Mouse (Mus musculus) hindbrain, embryonic 11.5 days (tissue): ENCODE measurements around the gene Tnrc6a. TPM values are rescaled to one million over a fixed set of nuclear protein-coding genes. Genes with fewer than 3 reads are reported as not detected.

Experiments
- ATAC-seq: fragments of 200-750 bp; cut with Nextera tagmentation; 2 replicates; pipeline ENCODE4 v1.8.0; 2017; ENCODE audit warnings: mild to moderate bottlenecking, moderate TSS enrichment, moderate library complexity; ENCODE audit not compliant: low FRiP score
- DNase-seq: peaks from one replicate; pipeline ENCODE4 v3.0.0-alpha.2; 2015; ENCODE audit warnings: low spot score
- H3K27ac ChIP-seq: fragments of 300-500 bp; sonication (generic); 2 replicates; pipeline ENCODE4 v1.5.1; 2014; ENCODE audit warnings: mild to moderate bottlenecking, low read depth, low read length
- H3K27me3 ChIP-seq: fragments of 300-500 bp; sonication (generic); 2 replicates; pipeline ENCODE4 v1.6.1; 2014; ENCODE audit warnings: mild to moderate bottlenecking, low read length, moderate library complexity, mixed read lengths; ENCODE audit not compliant: control insufficient read depth, insufficient read depth
- H3K36me3 ChIP-seq: fragments of 300-500 bp; sonication (generic); 2 replicates; pipeline ENCODE4 v1.6.1; 2014; ENCODE audit warnings: mild to moderate bottlenecking, low read length, moderate library complexity, mixed read lengths; ENCODE audit not compliant: control insufficient read depth, insufficient read depth
- H3K4me1 ChIP-seq: fragments of 300-500 bp; sonication (generic); replicated peaks from 2 replicates; pipeline ENCODE4 v1.6.1; 2014; ENCODE audit warnings: low read length, mixed read lengths; ENCODE audit not compliant: control insufficient read depth, insufficient read depth
- H3K4me2 ChIP-seq: fragments of 300-500 bp; sonication (generic); replicated peaks from 2 replicates; pipeline ENCODE4 v1.6.1; 2014; ENCODE audit warnings: mild to moderate bottlenecking, low read depth, low read length
- H3K4me3 ChIP-seq: fragments of 300-500 bp; sonication (generic); 2 replicates; pipeline ENCODE4 v1.5.1; 2014; ENCODE audit warnings: low read depth, low read length
- H3K9ac ChIP-seq: fragments of 300-500 bp; sonication (generic); 2 replicates; pipeline ENCODE4 v1.6.1; 2014; ENCODE audit warnings: low read depth, low read length
- H3K9me3 ChIP-seq: fragments of 300-500 bp; sonication (generic); 2 replicates; pipeline ENCODE4 v1.6.1; 2016; ENCODE audit warnings: low read length; ENCODE audit not compliant: control insufficient read depth
- WGBS: fragments of 180-500 bp; shearing (Covaris S2); extraction: QIAGEN DNeasy Blood & Tissue Kit; methylation state at CpG from one replicate; pipeline ENCODE4 v1.1.7; 2014; 5-methylcytosine and 5-hydroxymethylcytosine counted together
- polyA plus RNA-seq: library from polyadenylated mRNA; unstranded; fragments of >200 nt; fragmentation: Nextera tagmentation; extraction: Ambion mirVana; gene quantifications from 2 replicates; pipeline ENCODE4 v1.2.1, GENCODE M21; 2014

Gene Tnrc6a
- polyA plus RNA-seq, 1 experiment from 2014 or later = 61.3 TPM

GRCm38 (mm10) chr7:123240064-123240463, 116.4 kb downstream of the Tnrc6a start:
- WGBS = 78% methylated on average over 6 of the region's 6 CpGs
- no peaks in the 10 kb centered on the region for H3K9me3 ChIP-seq
- no peak overlapping the region for H3K4me3 ChIP-seq
- no peaks in the 10 kb centered on the region for H3K27me3 ChIP-seq
- no peak for ATAC-seq
- H3K27ac ChIP-seq = no peak overlapping the region
- DNase-seq = no peak
- H3K4me1 ChIP-seq = no peaks in the 10 kb centered on the region
- H3K36me3 ChIP-seq = no peaks in the 10 kb centered on the region
- H3K4me2 ChIP-seq = no peak overlapping the region
- no peak overlapping the region for H3K9ac ChIP-seq

GRCm38 (mm10) chr7:123242241-123242640, 118.6 kb downstream of the Tnrc6a start:
- ATAC-seq (no peak), DNase-seq (no peak)
- Histone ChIP-seq H3K9ac (no peak overlapping the region), H3K4me3 (no peak overlapping the region), H3K36me3 (no peaks in the 10 kb centered on the region), H3K27ac (no peak overlapping the region), H3K9me3 (no peaks in the 10 kb centered on the region), H3K4me1 (no peaks in the 10 kb centered on the region), H3K4me2 (no peak overlapping the region), H3K27me3 (no peaks in the 10 kb centered on the region)
- WGBS = 92% methylated on average over 7 of the region's 7 CpGs

GRCm38 (mm10) chr7:123244833-123245232, 121.1 kb downstream of the Tnrc6a start:
- H3K9me3 ChIP-seq = no peaks in the 10 kb centered on the region
- no peaks in the 10 kb centered on the region for H3K36me3 ChIP-seq
- no peak overlapping the region for H3K4me2 ChIP-seq
- H3K4me3 ChIP-seq = no peak overlapping the region
- ATAC-seq (no peak), DNase-seq (no peak)
- H3K4me1 ChIP-seq = no peaks in the 10 kb centered on the region
- no peaks in the 10 kb centered on the region for H3K27me3 ChIP-seq
- no peak overlapping the region for H3K27ac ChIP-seq
- H3K9ac ChIP-seq = no peak overlapping the region
- 81% methylated on average over 1 of the region's 1 CpGs for WGBS

Other genes with a start within 250 kb of the Tnrc6a start
- gene Rbbp6, start 158.2 kb upstream of the Tnrc6a start, polyA plus RNA-seq = 36.3 and 46.6 TPM in 2 replicates
- gene Slc5a11, start 90.9 kb downstream of the Tnrc6a start, polyA plus RNA-seq = 0.43 TPM in 1 of 2 replicates, not detected in the other
- 69.5 and 70.5 TPM in 2 replicates for gene Lcmt1, start 245.9 kb downstream of the Tnrc6a start, polyA plus RNA-seq
- gene Arhgap17, start 246.0 kb downstream of the Tnrc6a start, polyA plus RNA-seq = 23.6 and 25.8 TPM in 2 replicates